Mouse (Mus musculus): ENCODE measurements around the gene Xrcc4. TPM values are rescaled to one million over a fixed set of nuclear protein-coding genes. Genes with fewer than 3 reads are reported as not detected.
"Not testable (repeated sequence)": the region's sequence is repeated elsewhere in the genome, so short reads cannot be mapped to it uniquely, and the experiment has no call there.

The Xrcc4 gene
- polyA plus RNA-seq (2011; ENCODE audit: insufficient read depth, insufficient read length, low read depth, missing spikeins): 20.0 and 25.0 TPM in 2 replicates

- H3K27me3 ChIP-seq (ENCODE audit: control insufficient read depth, insufficient read depth, low read length, poor library complexity, severe bottlenecking): no peaks in the 10 kb centered on the region
- H3K9ac ChIP-seq (ENCODE audit: low read depth, poor library complexity, severe bottlenecking): peak within 1 kb of the TSS; percentile 91
- TF ChIP-seq POLR2A (IDR thresholded peaks at IDR 0.05; ENCODE audit: insufficient read depth, low read length): no peak
- no peak for TF ChIP-seq CTCF (IDR thresholded peaks at IDR 0.05; ENCODE audit: low read depth, low read length)
- TF ChIP-seq EP300 (IDR thresholded peaks at IDR 0.05; ENCODE audit: insufficient read depth, low read depth, low read length): no peak
- H3K4me1 ChIP-seq (ENCODE audit: control insufficient read depth, insufficient read depth, low read length): no peaks in the 10 kb centered on the region
- H3K27ac ChIP-seq (ENCODE audit: insufficient read depth, low read length): peak within 1 kb of the TSS; percentile 81
- peak within 1 kb of the TSS; percentile 100 for H3K4me3 ChIP-seq (ENCODE audit: low read depth, low read length)
- H3K36me3 ChIP-seq (ENCODE audit: control insufficient read depth, insufficient read depth, low read length, poor library complexity, severe bottlenecking): peaks cover 2% of the 10 kb centered on the region; the same call in 1 of the 2 replicates
- peaks cover 3% of the 10 kb centered on the region; the same call in 1 of the 2 replicates for H3K9me3 ChIP-seq (replicated peaks; ENCODE audit: control insufficient read depth, insufficient read depth, low read length, poor library complexity, severe bottlenecking)
Measured at GRCm38 (mm10) chr13:90088962-90089824, at the start of gene Xrcc4, which contains the start of gene Tmem167. TSS of gene Xrcc4 (minus strand) at chr13:90089608. TSS of gene Tmem167 (plus strand) at chr13:90089123.

- H3K9me3 ChIP-seq (replicated peaks; ENCODE audit: control insufficient read depth, insufficient read depth, low read length, poor library complexity, severe bottlenecking): no peaks in the 10 kb centered on the region
- H3K9ac ChIP-seq (ENCODE audit: low read depth, poor library complexity, severe bottlenecking): no peak overlapping the region
- no peaks in the 10 kb centered on the region for H3K4me1 ChIP-seq (ENCODE audit: control insufficient read depth, insufficient read depth, low read length)
- TF ChIP-seq POLR2A (IDR thresholded peaks at IDR 0.05; ENCODE audit: insufficient read depth, low read length): no peak
- TF ChIP-seq EP300 (IDR thresholded peaks at IDR 0.05; ENCODE audit: insufficient read depth, low read depth, low read length): no peak
- no peak overlapping the region for H3K4me3 ChIP-seq (ENCODE audit: low read depth, low read length)
- no peaks in the 10 kb centered on the region for H3K27me3 ChIP-seq (ENCODE audit: control insufficient read depth, insufficient read depth, low read length, poor library complexity, severe bottlenecking)
- no peak overlapping the region for H3K27ac ChIP-seq (ENCODE audit: insufficient read depth, low read length)
- H3K36me3 ChIP-seq (ENCODE audit: control insufficient read depth, insufficient read depth, low read length, poor library complexity, severe bottlenecking): no peaks in the 10 kb centered on the region
Measured at GRCm38 (mm10) chr13:90136156-90136910, 46.9 kb upstream of the Xrcc4 start.

- no peaks in the 10 kb centered on the region for H3K4me1 ChIP-seq (ENCODE audit: control insufficient read depth, insufficient read depth, low read length)
Measured at GRCm38 (mm10) chr13:90111681-90112080, 22.3 kb upstream of the Xrcc4 start.

GRCm38 (mm10) chr13:90108746-90109145 lies 19.3 kb upstream of the Xrcc4 start:
- not testable (repeated sequence) for H3K4me1 ChIP-seq (ENCODE audit: control insufficient read depth, insufficient read depth, low read length)

More at GRCm38 (mm10) chr13:90111681-90112080, 22.3 kb upstream of the Xrcc4 start:
- H3K27me3 ChIP-seq (ENCODE audit: control insufficient read depth, insufficient read depth, low read length, poor library complexity, severe bottlenecking): no peaks in the 10 kb centered on the region
- no peak overlapping the region for H3K9ac ChIP-seq (ENCODE audit: low read depth, poor library complexity, severe bottlenecking)
- no peak for TF ChIP-seq POLR2A (IDR thresholded peaks at IDR 0.05; ENCODE audit: insufficient read depth, low read length)
- no peak for TF ChIP-seq CTCF (IDR thresholded peaks at IDR 0.05; ENCODE audit: low read depth, low read length)
- TF ChIP-seq EP300 (IDR thresholded peaks at IDR 0.05; ENCODE audit: insufficient read depth, low read depth, low read length): no peak
- no peak overlapping the region for H3K27ac ChIP-seq (ENCODE audit: insufficient read depth, low read length)
- no peak overlapping the region for H3K4me3 ChIP-seq (ENCODE audit: low read depth, low read length)
- H3K9me3 ChIP-seq (replicated peaks; ENCODE audit: control insufficient read depth, insufficient read depth, low read length, poor library complexity, severe bottlenecking): peaks cover 21% of the 10 kb centered on the region
- H3K36me3 ChIP-seq (ENCODE audit: control insufficient read depth, insufficient read depth, low read length, poor library complexity, severe bottlenecking): peaks cover 3% of the 10 kb centered on the region

GRCm38 (mm10) chr13:90106139-90106538 lies 16.7 kb upstream of the Xrcc4 start:
- Histone ChIP-seq H3K9me3 (replicated peaks; ENCODE audit: control insufficient read depth, insufficient read depth, low read length, poor library complexity, severe bottlenecking) (peaks cover 32% of the 10 kb centered on the region), H3K4me1 (ENCODE audit: control insufficient read depth, insufficient read depth, low read length) (no peaks in the 10 kb centered on the region), H3K36me3 (ENCODE audit: control insufficient read depth, insufficient read depth, low read length, poor library complexity, severe bottlenecking) (peaks cover 35% of the 10 kb centered on the region), H3K27ac (ENCODE audit: insufficient read depth, low read length) (no peak overlapping the region), H3K27me3 (ENCODE audit: control insufficient read depth, insufficient read depth, low read length, poor library complexity, severe bottlenecking) (no peaks in the 10 kb centered on the region), H3K4me3 (ENCODE audit: low read depth, low read length) (no peak overlapping the region), H3K9ac (ENCODE audit: low read depth, poor library complexity, severe bottlenecking) (no peak overlapping the region)
- TF ChIP-seq EP300 (IDR thresholded peaks at IDR 0.05; ENCODE audit: insufficient read depth, low read depth, low read length) (no peak), POLR2A (IDR thresholded peaks at IDR 0.05; ENCODE audit: insufficient read depth, low read length) (no peak), CTCF (IDR thresholded peaks at IDR 0.05; ENCODE audit: low read depth, low read length) (no peak)

More at GRCm38 (mm10) chr13:90108746-90109145, 19.3 kb upstream of the Xrcc4 start:
- not testable (repeated sequence) for H3K4me3 ChIP-seq (ENCODE audit: low read depth, low read length); H3K27me3 ChIP-seq (ENCODE audit: control insufficient read depth, insufficient read depth, low read length, poor library complexity, severe bottlenecking); H3K27ac ChIP-seq (ENCODE audit: insufficient read depth, low read length); H3K9ac ChIP-seq (ENCODE audit: low read depth, poor library complexity, severe bottlenecking)
- H3K36me3 ChIP-seq (ENCODE audit: control insufficient read depth, insufficient read depth, low read length, poor library complexity, severe bottlenecking): peaks cover 26% of the 10 kb centered on the region
- H3K9me3 ChIP-seq (replicated peaks; ENCODE audit: control insufficient read depth, insufficient read depth, low read length, poor library complexity, severe bottlenecking): peaks cover 32% of the 10 kb centered on the region
